Mouse (Mus musculus): ENCODE results near the gene Blmh.
"Not testable (repeated sequence)": the region's sequence is repeated elsewhere in the genome, so short reads cannot be mapped to it uniquely, and the experiment has no call there.

The Blmh gene

GRCm38 (mm10) chr11:76916539-76917229, 7.9 kb upstream of the Blmh start:
- DNase-seq (ENCODE audit: low spot score in 2 of 2) = no peak

DNA sequence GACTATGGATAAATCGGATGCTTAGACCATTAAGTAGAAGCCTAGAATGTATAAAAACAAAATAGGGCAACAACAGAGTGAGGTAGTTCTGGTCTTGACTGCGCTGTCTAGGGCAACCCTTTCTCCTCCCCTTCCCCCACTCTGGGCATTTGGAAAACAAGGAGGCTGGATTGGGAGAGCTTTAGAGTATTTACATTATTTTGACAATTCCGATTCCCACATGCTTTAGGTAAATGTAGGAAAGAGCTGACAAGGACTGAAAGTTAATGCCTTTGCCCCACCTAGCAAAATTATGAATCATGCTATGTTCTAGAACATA, 7.4 kb upstream of the Blmh start:
- no peak for DNase-seq (ENCODE audit: low spot score in 2 of 2)

DNA sequence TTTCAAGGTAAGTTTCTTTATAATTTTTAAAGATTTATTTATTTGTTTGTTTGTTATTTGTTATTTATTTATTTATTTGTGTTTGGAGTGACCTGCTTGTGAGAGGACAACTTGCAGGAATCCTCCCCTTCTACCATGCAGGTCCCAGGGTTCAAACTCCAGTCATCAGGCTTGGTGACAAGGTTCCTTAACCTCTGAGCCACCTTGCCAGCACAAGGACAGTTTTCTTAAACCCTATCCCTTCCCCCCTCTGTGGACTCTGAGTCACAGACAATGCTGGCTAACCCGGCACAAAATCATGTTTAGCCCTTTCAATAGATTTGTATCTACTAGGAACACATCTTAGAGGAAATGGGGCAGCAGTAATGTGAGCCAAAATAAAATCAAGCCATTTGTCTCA, 4.0 kb upstream of the Blmh start:
- DNase-seq (ENCODE audit: low spot score in 2 of 2) = no peak

DNA sequence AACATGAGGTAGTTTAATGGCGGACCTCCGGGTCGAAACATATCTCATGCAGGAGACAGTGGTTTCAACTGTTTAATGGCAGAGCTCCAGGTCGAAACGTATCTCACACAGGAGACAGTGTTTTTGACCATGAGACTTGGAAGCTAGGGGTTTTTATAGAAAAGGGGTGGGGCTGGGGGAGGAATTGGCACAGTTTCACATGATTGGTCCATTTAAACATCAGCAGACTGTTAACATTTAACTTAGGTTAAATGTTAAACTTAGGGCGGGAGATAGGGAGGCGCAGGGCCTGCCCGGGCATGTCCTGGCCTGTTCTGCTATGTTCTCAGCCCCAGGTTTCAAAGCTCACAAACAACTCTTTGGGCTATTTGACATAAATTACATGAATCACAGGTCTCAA, 4.0 kb downstream of the Blmh start:
- not testable (repeated sequence) for DNase-seq (ENCODE audit: low spot score in 2 of 2)

DNA sequence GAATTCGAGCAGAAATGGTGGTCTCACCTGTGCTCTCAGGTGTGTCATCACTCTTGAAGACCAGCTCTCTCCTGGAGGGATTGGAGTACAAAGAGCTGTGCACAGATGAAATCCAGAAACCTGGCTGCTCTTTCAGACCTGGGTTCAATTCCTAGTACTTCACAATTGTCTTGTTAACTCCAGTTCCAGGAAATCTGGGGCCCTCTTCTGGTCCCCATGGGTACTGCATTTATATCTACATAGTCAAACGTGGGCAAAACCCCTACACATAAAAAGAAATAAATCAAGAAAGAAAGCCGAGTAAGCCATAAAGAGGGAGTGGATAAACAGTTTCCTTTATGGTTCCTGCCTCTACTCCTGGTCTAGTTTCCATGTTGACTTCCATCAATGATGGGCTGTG, 8.6 kb downstream of the Blmh start:
- DNase-seq (ENCODE audit: low spot score in 2 of 2) = no peak

- no peak for DNase-seq (ENCODE audit: low spot score in 2 of 2)
These were observed 12.0 kb downstream of the Blmh start for GRCm38 (mm10) chr11:76936578-76936977.

GRCm38 (mm10) chr11:76944839-76945238, 20.2 kb downstream of the Blmh start:
- no peak for DNase-seq (ENCODE audit: low spot score in 2 of 2)

DNA sequence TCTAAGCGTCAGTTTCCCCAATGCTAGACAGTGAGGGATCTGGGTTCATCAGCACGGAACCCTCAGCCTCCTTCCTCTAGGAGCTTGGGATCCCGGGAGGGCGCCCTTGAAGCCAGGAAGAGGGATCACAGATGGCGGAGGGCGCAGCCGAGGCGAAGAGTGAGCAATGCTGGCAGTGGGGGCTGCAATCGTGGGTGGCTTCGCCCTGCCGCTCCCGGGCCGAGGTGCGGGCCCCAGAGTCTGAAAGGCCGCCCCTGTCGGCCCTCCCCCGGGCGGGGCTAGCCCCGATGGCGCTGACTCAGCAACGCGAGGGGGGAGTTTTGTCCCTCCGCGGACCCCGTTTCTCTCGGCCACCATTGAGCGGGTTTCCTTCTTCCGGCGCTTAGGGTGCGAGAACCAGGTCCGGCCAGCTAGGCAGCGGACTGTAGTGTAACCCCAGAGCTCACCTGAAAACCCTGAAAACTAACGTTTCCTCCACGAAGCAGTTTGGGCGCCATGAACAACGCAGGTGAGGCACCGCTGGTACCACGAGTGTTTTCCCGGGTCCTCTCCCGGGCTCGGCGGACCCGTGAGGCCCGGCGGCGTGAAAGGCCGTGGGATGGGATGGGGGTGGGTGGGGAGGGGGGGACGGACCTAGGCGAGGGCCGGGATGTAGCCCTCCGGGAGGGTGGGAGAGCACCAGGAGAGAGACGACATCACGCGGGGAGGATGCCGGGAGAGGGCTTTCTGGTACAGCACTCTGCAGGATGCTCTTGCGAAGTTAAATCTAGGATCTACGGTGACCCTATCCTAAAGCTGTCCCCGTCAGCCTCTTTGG, 21.0 kb downstream of the Blmh start:
- peak; percentile 97 for DNase-seq (ENCODE audit: low spot score in 2 of 2)

DNA sequence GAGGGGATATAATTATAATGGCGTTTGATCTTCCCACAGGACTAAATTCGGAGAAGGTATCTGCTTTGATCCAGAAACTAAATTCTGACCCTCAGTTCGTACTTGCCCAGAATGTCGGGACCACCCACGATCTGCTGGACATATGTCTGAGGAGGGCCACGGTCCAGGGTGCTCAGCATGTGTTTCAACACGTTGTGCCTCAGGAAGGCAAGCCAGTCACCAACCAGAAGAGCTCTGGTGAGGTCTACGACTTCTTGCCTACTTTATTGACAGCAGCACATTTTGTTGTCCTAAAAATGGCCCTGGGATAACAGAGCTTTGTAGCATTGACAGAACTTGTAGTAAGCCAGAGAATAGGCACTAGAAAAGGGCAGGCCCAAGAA, 21.6 kb downstream of the Blmh start:
- DNase-seq (ENCODE audit: low spot score in 2 of 2) = peak in 1 of 2 experiments; percentile 6

DNA sequence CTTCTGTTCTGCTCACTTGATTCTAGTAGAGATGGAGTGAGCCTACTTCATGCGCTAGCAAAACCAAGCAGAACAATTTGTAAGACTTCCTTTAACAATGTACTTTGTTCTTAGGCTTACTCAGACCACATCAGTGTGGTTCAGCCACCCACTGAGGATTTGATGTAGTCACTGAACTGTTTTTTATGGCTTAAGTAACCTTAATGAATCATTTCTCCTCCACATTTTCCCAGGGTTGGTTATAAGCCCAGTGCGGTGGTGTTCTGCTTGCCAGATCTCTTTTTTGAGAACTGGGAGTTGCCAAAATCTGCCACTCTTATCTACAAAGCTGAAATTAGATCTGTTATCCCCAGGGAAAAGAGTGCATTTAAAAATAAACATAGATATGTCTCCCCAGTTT, 28.9 kb downstream of the Blmh start:
- no peak for DNase-seq (ENCODE audit: low spot score in 2 of 2)

GRCm38 (mm10) chr11:76965703-76966102, 41.1 kb downstream of the Blmh start:
- DNase-seq (ENCODE audit: low spot score in 2 of 2) = no peak

DNA sequence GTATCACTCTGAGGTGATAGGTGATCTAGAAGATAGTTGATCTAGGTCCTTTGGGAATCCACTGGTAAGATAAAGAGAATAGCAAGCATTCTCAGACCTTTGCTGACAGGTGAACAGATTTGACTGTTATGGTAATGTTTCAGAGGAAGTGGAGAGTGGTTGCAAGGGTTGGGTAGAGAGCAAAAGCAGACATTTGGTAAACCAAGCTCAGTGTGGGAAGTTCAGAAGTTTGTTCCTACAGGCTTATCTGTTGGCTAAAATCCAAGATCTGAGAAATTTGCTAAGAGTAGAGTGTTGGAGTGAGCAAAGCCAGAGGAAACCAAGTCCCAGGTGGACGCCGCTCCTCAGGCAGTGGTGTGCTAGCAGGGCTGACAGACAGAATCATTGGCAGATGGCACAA, 45.7 kb downstream of the Blmh start:
- no peak for DNase-seq (ENCODE audit: low spot score in 2 of 2)

DNA sequence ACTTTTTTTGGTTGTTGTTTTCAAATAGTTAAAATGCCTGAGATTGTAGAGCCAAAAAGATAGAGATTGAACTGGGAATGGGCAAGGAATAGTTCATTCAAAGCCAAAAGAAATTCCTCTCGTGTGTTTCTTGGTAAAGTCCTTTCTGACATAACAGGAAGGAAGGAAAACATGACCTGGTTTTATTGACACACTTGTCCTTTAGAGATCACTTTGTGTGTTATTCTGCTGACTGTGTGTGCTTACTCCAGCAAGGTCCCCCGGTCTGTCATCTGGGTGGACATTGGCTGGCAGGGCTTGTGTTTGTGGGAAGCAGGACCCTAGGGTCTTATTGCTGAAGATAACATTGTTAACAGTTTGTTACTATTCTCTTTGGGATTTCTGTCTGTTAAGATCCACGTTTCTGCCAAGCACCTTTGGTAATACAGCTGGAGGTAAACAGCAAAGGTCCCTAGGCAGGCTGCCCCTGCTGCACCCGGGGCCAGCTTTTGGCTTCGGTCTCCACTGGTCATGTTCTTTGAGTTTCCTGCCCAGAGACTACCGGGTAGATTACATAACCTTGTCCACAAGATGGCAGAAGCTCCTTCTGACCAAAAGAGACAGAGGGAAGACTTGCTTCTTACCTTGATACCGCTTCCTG, 50.2 kb downstream of the Blmh start:
- no peak for DNase-seq (ENCODE audit: low spot score in 2 of 2)

GRCm38 (mm10) chr11:76981570-76982141, 57.0 kb downstream of the Blmh start:
- no peak for DNase-seq (ENCODE audit: low spot score in 2 of 2)

GRCm38 (mm10) chr11:76982415-76982814, 57.8 kb downstream of the Blmh start:
- no peak for DNase-seq (ENCODE audit: low spot score in 2 of 2)

DNA sequence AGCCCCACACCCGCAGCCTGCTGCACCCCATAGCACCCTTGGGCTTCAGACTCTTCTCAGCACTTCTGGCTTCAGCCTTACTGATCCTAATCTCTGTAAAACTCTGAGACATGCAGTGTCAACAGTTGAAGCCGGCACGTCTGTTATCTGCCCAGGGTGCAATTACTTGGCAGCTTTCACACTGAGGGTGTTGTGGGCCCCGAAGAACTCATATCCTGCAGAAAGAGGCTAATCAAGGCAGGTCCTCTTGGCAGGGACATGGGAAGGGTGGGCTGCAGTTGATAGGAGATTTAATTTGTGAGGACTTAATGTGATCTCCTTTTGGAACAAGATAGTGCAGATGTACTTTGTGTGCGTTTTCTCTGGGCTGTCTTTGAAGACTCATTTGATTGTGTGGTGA, 59.0 kb downstream of the Blmh start:
- no peak for DNase-seq (ENCODE audit: low spot score in 2 of 2)

- DNase-seq (ENCODE audit: low spot score in 2 of 2) = no peak
These were observed 59.6 kb downstream of the Blmh start for GRCm38 (mm10) chr11:76984173-76984572.

- no peak for DNase-seq (ENCODE audit: low spot score in 2 of 2)
These were observed 66.2 kb downstream of the Blmh start for GRCm38 (mm10) chr11:76990839-76991238.

DNA sequence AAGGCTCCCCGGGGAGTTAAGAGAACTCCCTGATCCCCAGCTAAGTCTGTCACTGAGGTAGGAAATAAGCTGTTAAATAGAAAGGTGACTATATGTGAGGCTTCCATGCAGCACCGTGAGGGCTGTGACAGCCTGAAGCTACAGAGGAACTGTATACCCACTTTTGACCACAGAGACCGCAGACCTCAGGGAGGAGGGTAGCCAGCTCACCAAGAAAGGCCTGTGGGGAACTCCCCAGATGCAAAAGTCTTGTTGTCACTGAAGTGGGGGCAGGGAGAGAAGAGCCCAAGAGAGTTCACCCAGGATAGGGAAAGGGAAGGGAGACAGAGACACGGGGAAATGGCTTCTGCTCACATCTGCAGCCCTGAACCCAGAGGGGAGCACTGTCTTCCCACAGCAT, 68.3 kb downstream of the Blmh start:
- no peak for DNase-seq (ENCODE audit: low spot score in 2 of 2)

DNA sequence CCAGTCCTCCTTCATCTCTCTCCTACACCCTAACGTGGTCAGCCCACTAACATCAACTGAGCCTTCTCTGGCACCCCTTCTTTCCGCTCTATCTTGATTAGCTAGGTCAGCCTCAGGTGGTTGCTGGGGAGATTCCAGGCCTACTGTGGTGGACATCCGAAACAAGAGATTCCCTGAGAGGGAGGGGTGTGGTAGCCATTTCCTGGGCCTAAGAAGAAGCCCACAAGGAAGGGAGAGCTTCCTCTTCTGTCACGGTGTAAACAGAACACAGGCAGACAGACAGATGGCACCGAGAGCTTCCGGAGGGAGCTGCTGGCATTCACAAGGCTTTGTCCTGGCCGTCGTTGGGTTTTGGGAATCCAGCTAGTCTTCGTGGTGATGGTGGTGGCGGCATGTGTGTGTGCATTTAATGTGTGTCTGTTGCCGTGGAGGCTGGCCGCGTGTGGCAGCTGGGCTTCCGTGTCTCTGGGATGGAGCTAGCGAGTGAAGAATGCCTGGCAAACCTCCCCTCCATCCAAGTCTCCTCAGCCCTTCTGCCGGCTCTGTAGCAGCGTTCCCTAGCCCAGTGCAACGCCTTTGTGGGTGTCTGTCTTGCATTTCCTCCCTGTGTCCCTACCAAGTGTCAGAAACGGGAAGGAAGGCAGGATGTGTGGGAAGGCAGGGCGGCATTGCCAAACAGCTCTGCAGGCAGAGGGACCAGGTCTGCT, 71.5 kb downstream of the Blmh start:
- no peak for DNase-seq (ENCODE audit: low spot score in 2 of 2)

GRCm38 (mm10) chr11:76997305-76997704, 72.7 kb downstream of the Blmh start:
- DNase-seq (ENCODE audit: low spot score in 2 of 2) = peak; percentile 66 to 77
